Mouse (Mus musculus): ENCODE results near the gene Nek8. TPM values are rescaled to one million over a fixed set of nuclear protein-coding genes. Genes with fewer than 3 reads are reported as not detected.

Gene Nek8
- polyA plus RNA-seq, 1 experiment = 17.9 TPM

- Histone ChIP-seq H3K27ac (ENCODE audit: insufficient read depth, low read length) (peak overlapping the region; percentile 9; the same call in 1 of the 2 replicates), H3K4me3 (ENCODE audit: insufficient read depth, low read length) (peak overlapping the region; percentile 81), H3K4me1 (ENCODE audit: control insufficient read depth, insufficient read depth, low read length) (peaks cover 14% of the 10 kb centered on the region)
- TF ChIP-seq CTCF (IDR thresholded peaks at IDR 0.05; ENCODE audit: borderline replicate concordance, insufficient read depth, low read length) = no peak
- TF ChIP-seq POLR2A (IDR thresholded peaks at IDR 0.05; ENCODE audit: low read depth, low read length) = no peak
Measured at GRCm38 (mm10) chr11:78163045-78163444, 13.4 kb downstream of the Nek8 start.

GRCm38 (mm10) chr11:78162504-78162903 is 14.0 kb downstream of the Nek8 start:
- H3K4me3 ChIP-seq (ENCODE audit: insufficient read depth, low read length) = peak overlapping the region; percentile 81
- TF ChIP-seq POLR2A (IDR thresholded peaks at IDR 0.05; ENCODE audit: low read depth, low read length) (no peak), CTCF (IDR thresholded peaks at IDR 0.05; ENCODE audit: borderline replicate concordance, insufficient read depth, low read length) (no peak)
- H3K27ac ChIP-seq (ENCODE audit: insufficient read depth, low read length) = no peak overlapping the region
- peaks cover 14% of the 10 kb centered on the region for H3K4me1 ChIP-seq (ENCODE audit: control insufficient read depth, insufficient read depth, low read length)

DNA sequence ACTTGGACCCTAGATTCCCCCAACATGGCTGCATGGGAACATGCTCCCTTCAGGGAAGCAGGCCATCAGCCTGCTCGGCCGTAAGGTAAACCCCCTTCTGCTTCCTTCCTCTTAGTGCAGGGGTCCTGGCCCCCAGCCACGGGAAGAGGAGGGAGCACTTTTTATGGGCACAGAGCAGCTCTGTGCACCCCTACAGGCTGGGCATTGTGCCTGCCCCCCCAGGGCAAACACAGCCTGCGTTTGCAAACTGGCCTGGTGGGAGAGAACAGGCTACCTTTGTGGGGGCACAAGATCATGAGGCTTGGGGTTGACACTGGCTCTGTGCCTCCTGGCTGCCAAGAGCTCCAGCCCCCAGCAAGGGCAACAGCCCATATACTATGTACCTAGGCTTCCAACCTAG is 14.5 kb downstream of the Nek8 start:
- no peak overlapping the region for H3K27ac ChIP-seq (ENCODE audit: insufficient read depth, low read length)
- TF ChIP-seq POLR2A (IDR thresholded peaks at IDR 0.05; ENCODE audit: low read depth, low read length) (no peak), CTCF (IDR thresholded peaks at IDR 0.05; ENCODE audit: borderline replicate concordance, insufficient read depth, low read length) (no peak)
- H3K4me3 ChIP-seq (ENCODE audit: insufficient read depth, low read length) = no peak overlapping the region
- H3K4me1 ChIP-seq (ENCODE audit: control insufficient read depth, insufficient read depth, low read length) = peaks cover 14% of the 10 kb centered on the region

GRCm38 (mm10) chr11:78161169-78161568 is 15.3 kb downstream of the Nek8 start:
- H3K27ac ChIP-seq (ENCODE audit: insufficient read depth, low read length) = no peak overlapping the region
- H3K4me1 ChIP-seq (ENCODE audit: control insufficient read depth, insufficient read depth, low read length) = peaks cover 9% of the 10 kb centered on the region; the same call in 1 of the 2 replicates
- no peak for TF ChIP-seq CTCF (IDR thresholded peaks at IDR 0.05; ENCODE audit: borderline replicate concordance, insufficient read depth, low read length)
- no peak for TF ChIP-seq POLR2A (IDR thresholded peaks at IDR 0.05; ENCODE audit: low read depth, low read length)
- no peak overlapping the region for H3K4me3 ChIP-seq (ENCODE audit: insufficient read depth, low read length)

- H3K4me1 ChIP-seq (ENCODE audit: control insufficient read depth, insufficient read depth, low read length) = peaks cover 9% of the 10 kb centered on the region; the same call in 1 of the 2 replicates
- no peak overlapping the region for H3K27ac ChIP-seq (ENCODE audit: insufficient read depth, low read length)
- no peak overlapping the region for H3K4me3 ChIP-seq (ENCODE audit: insufficient read depth, low read length)
- TF ChIP-seq CTCF (IDR thresholded peaks at IDR 0.05; ENCODE audit: borderline replicate concordance, insufficient read depth, low read length) (no peak), POLR2A (IDR thresholded peaks at IDR 0.05; ENCODE audit: low read depth, low read length) (no peak)
Measured at GRCm38 (mm10) chr11:78160675-78161074, 15.8 kb downstream of the Nek8 start.

DNA sequence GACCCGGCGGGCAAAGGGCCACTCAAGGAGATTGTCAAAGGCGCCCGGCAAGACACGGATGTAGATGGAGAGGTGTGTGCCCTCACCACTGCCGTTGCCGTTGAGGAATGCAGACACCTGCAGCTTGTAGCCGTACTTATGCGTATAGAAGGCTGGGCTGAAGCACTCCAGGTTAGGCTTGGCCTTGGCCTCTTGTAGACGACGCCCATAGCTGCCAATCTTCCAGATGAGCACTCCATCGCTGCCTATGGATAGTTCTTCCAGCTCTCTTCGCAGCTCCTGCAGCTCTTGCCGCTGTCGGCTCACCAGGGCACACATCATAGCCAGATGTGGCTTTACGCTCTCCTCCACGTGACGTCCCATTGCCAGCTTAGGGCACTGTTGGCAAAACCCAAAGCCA is 16.3 kb downstream of the Nek8 start:
- no peak overlapping the region for H3K27ac ChIP-seq (ENCODE audit: insufficient read depth, low read length)
- peaks cover 9% of the 10 kb centered on the region; the same call in 1 of the 2 replicates for H3K4me1 ChIP-seq (ENCODE audit: control insufficient read depth, insufficient read depth, low read length)
- no peak for TF ChIP-seq POLR2A (IDR thresholded peaks at IDR 0.05; ENCODE audit: low read depth, low read length)
- no peak for TF ChIP-seq CTCF (IDR thresholded peaks at IDR 0.05; ENCODE audit: borderline replicate concordance, insufficient read depth, low read length)
- H3K4me3 ChIP-seq (ENCODE audit: insufficient read depth, low read length) = no peak overlapping the region

GRCm38 (mm10) chr11:78159557-78159956 is 16.9 kb downstream of the Nek8 start:
- peaks cover 9% of the 10 kb centered on the region; the same call in 1 of the 2 replicates for H3K4me1 ChIP-seq (ENCODE audit: control insufficient read depth, insufficient read depth, low read length)

GRCm38 (mm10) chr11:78159096-78159495 is 17.4 kb downstream of the Nek8 start:
- TF ChIP-seq POLR2A (IDR thresholded peaks at IDR 0.05; ENCODE audit: low read depth, low read length) (no peak), CTCF (IDR thresholded peaks at IDR 0.05; ENCODE audit: borderline replicate concordance, insufficient read depth, low read length) (peak; percentile 85)
- Histone ChIP-seq H3K4me1 (ENCODE audit: control insufficient read depth, insufficient read depth, low read length) (peaks cover 9% of the 10 kb centered on the region; the same call in 1 of the 2 replicates), H3K27ac (ENCODE audit: insufficient read depth, low read length) (no peak overlapping the region), H3K4me3 (ENCODE audit: insufficient read depth, low read length) (no peak overlapping the region)

More at GRCm38 (mm10) chr11:78159557-78159956, 16.9 kb downstream of the Nek8 start:
- Histone ChIP-seq H3K4me3 (ENCODE audit: insufficient read depth, low read length) (no peak overlapping the region), H3K27ac (ENCODE audit: insufficient read depth, low read length) (no peak overlapping the region)
- no peak for TF ChIP-seq CTCF (IDR thresholded peaks at IDR 0.05; ENCODE audit: borderline replicate concordance, insufficient read depth, low read length)
- TF ChIP-seq POLR2A (IDR thresholded peaks at IDR 0.05; ENCODE audit: low read depth, low read length) = no peak

- Histone ChIP-seq H3K27ac (ENCODE audit: insufficient read depth, low read length) (no peak overlapping the region), H3K4me1 (ENCODE audit: control insufficient read depth, insufficient read depth, low read length) (0 out of 2 replicates have a peak, but pooled peaks cover 5% of the 10 kb centered on the region), H3K4me3 (ENCODE audit: insufficient read depth, low read length) (no peak overlapping the region)
- TF ChIP-seq POLR2A (IDR thresholded peaks at IDR 0.05; ENCODE audit: low read depth, low read length) = no peak
- TF ChIP-seq CTCF (IDR thresholded peaks at IDR 0.05; ENCODE audit: borderline replicate concordance, insufficient read depth, low read length) = no peak
Measured at GRCm38 (mm10) chr11:78156156-78156699, 20.2 kb downstream of the Nek8 start.

DNA sequence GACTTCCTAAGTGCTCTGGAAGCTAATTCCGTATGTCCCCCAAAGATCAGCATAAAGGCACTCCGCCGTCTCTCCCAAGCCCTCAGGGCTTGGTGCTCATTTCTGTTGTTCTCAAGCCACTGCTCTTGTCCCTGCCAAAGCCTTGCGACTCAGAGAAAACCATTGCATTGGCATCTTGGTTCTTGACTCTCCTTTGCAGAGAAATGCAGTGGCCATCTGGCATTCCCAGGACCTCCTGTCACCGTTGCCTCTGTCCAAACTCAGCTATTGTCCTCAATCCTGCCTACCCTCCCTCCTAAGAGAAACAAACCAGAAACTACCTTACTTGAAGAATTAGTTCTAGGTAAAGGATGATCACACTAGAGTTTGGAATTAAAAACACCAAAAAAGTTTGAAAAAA is 20.8 kb downstream of the Nek8 start:
- H3K27ac ChIP-seq (ENCODE audit: insufficient read depth, low read length) = no peak overlapping the region
- no peak for TF ChIP-seq CTCF (IDR thresholded peaks at IDR 0.05; ENCODE audit: borderline replicate concordance, insufficient read depth, low read length)
- no peak for TF ChIP-seq POLR2A (IDR thresholded peaks at IDR 0.05; ENCODE audit: low read depth, low read length)
- 0 out of 2 replicates have a peak, but pooled peaks cover 5% of the 10 kb centered on the region for H3K4me1 ChIP-seq (ENCODE audit: control insufficient read depth, insufficient read depth, low read length)
- H3K4me3 ChIP-seq (ENCODE audit: insufficient read depth, low read length) = no peak overlapping the region

All from embryonic fibroblast, embryonic 13.5 days (primary cell).